In the genomic region with DNA sequence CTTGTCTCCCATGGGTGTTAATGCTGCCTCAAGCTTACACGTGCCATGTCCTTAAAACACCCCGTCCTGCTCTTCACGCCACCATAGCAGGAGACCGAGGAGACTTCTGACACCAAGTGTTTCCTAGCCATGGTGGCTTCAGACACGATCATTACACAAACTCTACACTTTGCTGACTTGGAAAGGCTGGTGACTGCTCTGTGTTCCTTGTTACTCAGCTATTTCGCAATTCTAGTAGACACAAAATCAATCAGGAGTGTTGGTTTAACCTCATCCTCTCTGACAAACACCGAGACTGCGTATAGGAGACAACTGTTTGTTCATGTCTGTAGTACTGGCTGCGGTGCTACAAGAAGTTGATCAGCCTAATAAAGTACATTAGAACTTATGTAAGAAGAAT, we compare ENCODE assay signal across 19 mouse cellular contexts. TPM values are rescaled to one million over a fixed set of nuclear protein-coding genes. Genes with fewer than 3 reads are reported as not detected.
A peak's percentile ranks its signal among the peaks of the same experiment; 100 is the strongest.
DNase-seq lines count a peak whose midpoint lies in the region; ATAC-seq and TF ChIP-seq lines count a peak whose summit lies in the region.
"Had no signal": no experiment of that assay in that cellular context is flagged by ENCODE, and none has a peak within 500 bp of the region (broad histone marks: within the 10 kb centered on the region; RNA-seq: fewer than 3 reads in every experiment).

No protein-coding gene starts in this region.

- WGBS in lung, postnatal 0 days = 59% methylated on average over 9 of the region's 9 CpGs
- WGBS in intestine, postnatal 0 days = 52% methylated on average over 9 of the region's 9 CpGs
- 56% methylated on average over 9 of the region's 9 CpGs for WGBS in liver, postnatal 0 days (ENCODE audit: insufficient replicate concordance)

- no peaks in the 10 kb centered on the region for H3K9me3 ChIP-seq in lung, postnatal 0 days (ENCODE audit: low read length)
- no peaks in the 10 kb centered on the region for H3K9me3 ChIP-seq in intestine, postnatal 0 days (ENCODE audit: control insufficient read depth)
- no peaks in the 10 kb centered on the region for H3K9me3 ChIP-seq in liver, postnatal 0 days (ENCODE audit: low read length)
- H3K9me3 ChIP-seq: forebrain, embryonic 12.5 days; hindbrain, embryonic 12.5 days; limb, embryonic 15.5 days; midbrain, embryonic 10.5 days had no signal

- H3K4me1 ChIP-seq in lung, postnatal 0 days (ENCODE audit: insufficient read depth, low read depth, low read length) = peaks cover 9% of the 10 kb centered on the region; the same call in 1 of the 2 replicates
- H3K4me1 ChIP-seq in intestine, postnatal 0 days (replicated peaks; ENCODE audit: control insufficient read depth, insufficient read depth, low read length) = no peaks in the 10 kb centered on the region; the same call in 1 of the 2 replicates
- peaks cover 28% of the 10 kb centered on the region for H3K4me1 ChIP-seq in liver, postnatal 0 days (ENCODE audit: insufficient read depth)
- H3K4me1 ChIP-seq: limb, embryonic 15.5 days had no signal

- 0 out of 2 replicates have a peak overlapping the region, but pooled peaks have one; percentile 8 for H3K4me2 ChIP-seq in lung, postnatal 0 days (replicated peaks; ENCODE audit: low read depth, low read length)
- no peak overlapping the region for H3K4me2 ChIP-seq in intestine, postnatal 0 days (replicated peaks; ENCODE audit: low read depth)
- H3K4me2 ChIP-seq in liver, postnatal 0 days (ENCODE audit: low read depth, low read length) = peak overlapping the region; percentile 48; the same call in 1 of the 2 replicates
- H3K4me2 ChIP-seq: forebrain, embryonic 12.5 days; hindbrain, embryonic 12.5 days; limb, embryonic 15.5 days had no signal

- H3K27me3 ChIP-seq in lung, postnatal 0 days (replicated peaks; ENCODE audit: insufficient read depth, low read length) = no peaks in the 10 kb centered on the region
- H3K27me3 ChIP-seq in intestine, postnatal 0 days (replicated peaks; ENCODE audit: control insufficient read depth, insufficient read depth, low read length) = no peaks in the 10 kb centered on the region
- H3K27me3 ChIP-seq in liver, postnatal 0 days (ENCODE audit: insufficient read depth, low read length) = no peaks in the 10 kb centered on the region
- H3K27me3 ChIP-seq: forebrain, embryonic 12.5 days; hindbrain, embryonic 12.5 days; limb, embryonic 15.5 days; Patski had no signal

- TF ChIP-seq EP300 in lung, postnatal 0 days (IDR thresholded peaks at IDR 0.05) = no peak
- TF ChIP-seq EP300 in liver, postnatal 0 days (IDR thresholded peaks at IDR 0.05; ENCODE audit: low read depth) = peak; percentile 48; the same call in 1 of the 2 replicates

- no peak overlapping the region for H3K4me3 ChIP-seq in lung, postnatal 0 days (ENCODE audit: low read depth, low read length)
- no peak overlapping the region for H3K4me3 ChIP-seq in intestine, postnatal 0 days (ENCODE audit: low read depth, low read length)
- no peak overlapping the region for H3K4me3 ChIP-seq in liver, postnatal 0 days (ENCODE audit: low read depth, low read length)
- H3K4me3 ChIP-seq: forebrain, embryonic 12.5 days; hindbrain, embryonic 12.5 days; limb, embryonic 15.5 days; midbrain, embryonic 10.5 days had no signal

- no peak for ATAC-seq in lung, postnatal 0 days
- ATAC-seq in intestine, postnatal 0 days = 0 out of 2 replicates have a peak, but pooled peaks have one; percentile 13
- ATAC-seq in liver, postnatal 0 days = peak; percentile 76
- no peak for ATAC-seq in activated CD4-positive, CD25-positive, alpha-beta regulatory T cell, adult 4 months
- ATAC-seq: CD4-positive, CD25-positive, alpha-beta regulatory T cell, adult 4 months; Patski had no signal

- peak; percentile 63 for DNase-seq in lung, postnatal 0 days (ENCODE audit: low spot score)
- no peak for DNase-seq in lung, postnatal 25 days (ENCODE audit: low spot score)
- no peak for DNase-seq in liver, postnatal 0 days
- no peak for DNase-seq in gastrocnemius, postnatal 36 days
- no peak for DNase-seq in heart, postnatal 25 days (ENCODE audit: low spot score)
- DNase-seq: cerebellum, adult 8-10 months; kidney, adult 9 months; kidney, postnatal 25 days; lung, postnatal 14 days; spleen, adult 18-20 months; thymus, postnatal 36 days had no signal

- TF ChIP-seq CTCF in lung, postnatal 0 days (IDR thresholded peaks at IDR 0.05) = no peak
- no peak for TF ChIP-seq CTCF in intestine, postnatal 0 days (IDR thresholded peaks at IDR 0.05; ENCODE audit: low read depth)
- TF ChIP-seq CTCF in liver, postnatal 0 days (IDR thresholded peaks at IDR 0.05; ENCODE audit: low read depth) = no peak

- intact Hi-C loops in gastrocnemius, postnatal 36 days (cut with DNase I) = loop anchor here (10.0 kb wide), 1 partner anchor 244 kb away; no protein-coding TSS in a partner anchor
- intact Hi-C loops in heart, postnatal 25 days (cut with DNase I) = no loop called here

- peaks cover 11% of the 10 kb centered on the region; the same call in 1 of the 2 replicates for H3K36me3 ChIP-seq in lung, postnatal 0 days (ENCODE audit: insufficient read depth, low read length)
- H3K36me3 ChIP-seq in intestine, postnatal 0 days (ENCODE audit: control insufficient read depth, insufficient read depth) = peaks cover 35% of the 10 kb centered on the region
- peaks cover 37% of the 10 kb centered on the region for H3K36me3 ChIP-seq in liver, postnatal 0 days (replicated peaks; ENCODE audit: insufficient read depth, low read length)

- H3K9ac ChIP-seq in lung, postnatal 0 days (replicated peaks; ENCODE audit: low read depth) = no peak overlapping the region
- no peak overlapping the region for H3K9ac ChIP-seq in intestine, postnatal 0 days (ENCODE audit: low read depth, low read length)
- no peak overlapping the region for H3K9ac ChIP-seq in liver, postnatal 0 days (replicated peaks)
- H3K9ac ChIP-seq: forebrain, embryonic 12.5 days; hindbrain, embryonic 12.5 days; limb, embryonic 15.5 days had no signal

- no peak overlapping the region for H3K27ac ChIP-seq in lung, postnatal 0 days (ENCODE audit: low read length)
- no peak overlapping the region for H3K27ac ChIP-seq in intestine, postnatal 0 days (ENCODE audit: low read depth, low read length)
- 0 out of 2 replicates have a peak overlapping the region, but pooled peaks have one; percentile 11 for H3K27ac ChIP-seq in liver, postnatal 0 days (ENCODE audit: low read depth)
- H3K27ac ChIP-seq: forebrain, embryonic 12.5 days; hindbrain, embryonic 12.5 days; limb, embryonic 15.5 days; midbrain, embryonic 10.5 days had no signal

RNA-seq across cellular contexts. Expression of a gene that starts 6.7 kb away (rescaled TPM):
- polyA plus RNA-seq in lung, postnatal 0 days (2015; fragmentation: Nextera tagmentation; extraction: Ambion mirVana) = 382 and 481 TPM in 2 replicates
- 120 and 136 TPM in 2 replicates for polyA plus RNA-seq in intestine, postnatal 0 days (2015; fragmentation: Nextera tagmentation; extraction: Ambion mirVana)
- polyA plus RNA-seq in liver, postnatal 0 days (2015; fragmentation: Nextera tagmentation; extraction: Ambion mirVana) = 40.1 and 43.1 TPM in 2 replicates
- 10 to 100 TPM; 16.7 to 17.5 TPM for polyA plus RNA-seq in activated CD4-positive, CD25-positive, alpha-beta regulatory T cell, adult 4 months (2017; shearing (Covaris generic))
- 10 to 100 TPM; 33.4 to 35.8 TPM for total RNA-seq in gastrocnemius, postnatal 36 days (2021)
- 10 to 100 TPM; 28.5 to 30.6 TPM for total RNA-seq in heart, postnatal 25 days (2021)

RNA-seq across cellular contexts. Expression of a gene that starts 13.5 kb away (rescaled TPM):
- 8.4 and 8.8 TPM in 2 replicates for polyA plus RNA-seq in lung, postnatal 0 days (2015; fragmentation: Nextera tagmentation; extraction: Ambion mirVana)
- 2.8 and 3.1 TPM in 2 replicates for polyA plus RNA-seq in intestine, postnatal 0 days (2015; fragmentation: Nextera tagmentation; extraction: Ambion mirVana)
- polyA plus RNA-seq in liver, postnatal 0 days (2015; fragmentation: Nextera tagmentation; extraction: Ambion mirVana) = 2.7 and 3.5 TPM in 2 replicates
- polyA plus RNA-seq in activated CD4-positive, CD25-positive, alpha-beta regulatory T cell, adult 4 months (2017; shearing (Covaris generic)) = 1 to 10 TPM; 3.6 to 5.3 TPM
- 1 to 10 TPM; 1.9 to 2.3 TPM for total RNA-seq in gastrocnemius, postnatal 36 days (2021)
- 1 to 10 TPM; 2.5 to 2.7 TPM for total RNA-seq in heart, postnatal 25 days (2021)

RNA-seq across cellular contexts. Expression of a gene that starts 41.1 kb away (rescaled TPM):
- 44.0 and 45.0 TPM in 2 replicates for polyA plus RNA-seq in lung, postnatal 0 days (2015; fragmentation: Nextera tagmentation; extraction: Ambion mirVana)
- polyA plus RNA-seq in intestine, postnatal 0 days (2015; fragmentation: Nextera tagmentation; extraction: Ambion mirVana) = 55.3 and 57.8 TPM in 2 replicates
- 19.3 and 20.5 TPM in 2 replicates for polyA plus RNA-seq in liver, postnatal 0 days (2015; fragmentation: Nextera tagmentation; extraction: Ambion mirVana)
- 10 to 100 TPM; 54.5 to 62.0 TPM for polyA plus RNA-seq in activated CD4-positive, CD25-positive, alpha-beta regulatory T cell, adult 4 months (2017; shearing (Covaris generic))
- 10 to 100 TPM; 17.7 to 20.2 TPM for total RNA-seq in gastrocnemius, postnatal 36 days (2021)
- total RNA-seq in heart, postnatal 25 days (2021) = 10 to 100 TPM; 26.1 to 26.9 TPM

Comparison
In these comparisons a context has a peak if more than half of its experiments do, and no peak if none do; other contexts are left out.
1. ATAC-seq: peak in intestine, postnatal 0 days (single experiment) and liver, postnatal 0 days (single experiment); none in lung, postnatal 0 days (single experiment) and activated CD4-positive, CD25-positive, alpha-beta regulatory T cell, adult 4 months (single experiment).